Mouse (Mus musculus) forebrain, embryonic 13.5 days (tissue): ENCODE data around the gene Prph. TPM values are rescaled to one million over a fixed set of nuclear protein-coding genes. Genes with fewer than 3 reads are reported as not detected.
"Not testable (repeated sequence)": the region's sequence is repeated elsewhere in the genome, so short reads cannot be mapped to it uniquely, and the experiment has no call there.

Experiments
- ATAC-seq: fragments of 200-750 bp; cut with Nextera tagmentation; 2 replicates; pipeline ENCODE4 v1.8.0; 2017
- H3K27ac ChIP-seq: fragments of 300-500 bp; sonication (generic); 2 replicates; pipeline ENCODE4 v1.5.1; 2015; ENCODE audit warnings: inconsistent platforms, mild to moderate bottlenecking, moderate library complexity
- H3K27me3 ChIP-seq: fragments of 300-500 bp; sonication (generic); 2 replicates; pipeline ENCODE4 v1.6.1; 2015; ENCODE audit warnings: mild to moderate bottlenecking, inconsistent platforms
- H3K36me3 ChIP-seq: fragments of 300-500 bp; sonication (generic); 2 replicates; pipeline ENCODE4 v1.6.1; 2015; ENCODE audit warnings: mild to moderate bottlenecking, inconsistent platforms; ENCODE audit not compliant: poor library complexity, severe bottlenecking
- H3K4me1 ChIP-seq: fragments of 300-500 bp; sonication (generic); 2 replicates; pipeline ENCODE4 v1.6.1; 2015; ENCODE audit warnings: inconsistent platforms
- H3K4me2 ChIP-seq: fragments of 300-500 bp; sonication (generic); 2 replicates; pipeline ENCODE4 v1.6.1; 2015; ENCODE audit warnings: inconsistent platforms, mild to moderate bottlenecking, moderate library complexity
- H3K4me3 ChIP-seq: fragments of 300-500 bp; sonication (generic); 2 replicates; pipeline ENCODE4 v1.5.1; 2015; ENCODE audit warnings: mild to moderate bottlenecking, inconsistent platforms
- H3K9ac ChIP-seq: fragments of 300-500 bp; sonication (generic); 2 replicates; pipeline ENCODE4 v1.6.1; 2015; ENCODE audit warnings: mild to moderate bottlenecking, inconsistent platforms
- H3K9me3 ChIP-seq: fragments of 300-500 bp; sonication (generic); replicated peaks from 2 replicates; pipeline ENCODE4 v1.6.1; 2016; ENCODE audit warnings: inconsistent platforms
- WGBS: fragments of 180-500 bp; shearing (Covaris S2); methylation state at CpG from one replicate; pipeline ENCODE4 v1.1.7; 2015; 5-methylcytosine and 5-hydroxymethylcytosine counted together
- polyA plus RNA-seq: library from polyadenylated mRNA; unstranded; fragments of >200 nt; fragmentation: Nextera tagmentation; extraction: Ambion mirVana; gene quantifications from 2 replicates; pipeline ENCODE4 v1.2.1, GENCODE M21; 2015

Gene Prph
- polyA plus RNA-seq, 1 experiment from 2014 or later = 0.94 TPM

- no peak for ATAC-seq
- Histone ChIP-seq H3K9ac (no peak overlapping the region), H3K36me3 (peaks cover 33% of the 10 kb centered on the region), H3K9me3 (no peaks in the 10 kb centered on the region), H3K27me3 (no peaks in the 10 kb centered on the region), H3K27ac (no peak overlapping the region), H3K4me1 (peaks cover 31% of the 10 kb centered on the region), H3K4me2 (no peak overlapping the region), H3K4me3 (no peak overlapping the region)
- WGBS = 85% methylated on average over 4 of the region's 4 CpGs
These were observed 19.5 kb upstream of the Prph start for GRCm38 (mm10) chr15:99035431-99035830.

- WGBS = 79% methylated on average over 8 of the region's 8 CpGs
- no peak overlapping the region for H3K27ac ChIP-seq
- H3K36me3 ChIP-seq = peaks cover 33% of the 10 kb centered on the region
- no peaks in the 10 kb centered on the region for H3K9me3 ChIP-seq
- no peaks in the 10 kb centered on the region for H3K27me3 ChIP-seq
- H3K9ac ChIP-seq = no peak overlapping the region
- no peak overlapping the region for H3K4me3 ChIP-seq
- no peak overlapping the region for H3K4me2 ChIP-seq
- H3K4me1 ChIP-seq = peaks cover 35% of the 10 kb centered on the region
- no peak for ATAC-seq
These were observed 18.6 kb upstream of the Prph start for GRCm38 (mm10) chr15:99036249-99036905.

GRCm38 (mm10) chr15:99038025-99038424 lies 16.9 kb upstream of the Prph start:
- H3K9me3 ChIP-seq = no peaks in the 10 kb centered on the region
- 88% methylated on average over 1 of the region's 1 CpGs for WGBS
- H3K27ac ChIP-seq = no peak overlapping the region
- H3K4me2 ChIP-seq = no peak overlapping the region
- ATAC-seq = no peak
- peaks cover 33% of the 10 kb centered on the region for H3K36me3 ChIP-seq
- H3K27me3 ChIP-seq = no peaks in the 10 kb centered on the region
- H3K4me1 ChIP-seq = peaks cover 25% of the 10 kb centered on the region
- no peak overlapping the region for H3K4me3 ChIP-seq
- H3K9ac ChIP-seq = no peak overlapping the region

DNA sequence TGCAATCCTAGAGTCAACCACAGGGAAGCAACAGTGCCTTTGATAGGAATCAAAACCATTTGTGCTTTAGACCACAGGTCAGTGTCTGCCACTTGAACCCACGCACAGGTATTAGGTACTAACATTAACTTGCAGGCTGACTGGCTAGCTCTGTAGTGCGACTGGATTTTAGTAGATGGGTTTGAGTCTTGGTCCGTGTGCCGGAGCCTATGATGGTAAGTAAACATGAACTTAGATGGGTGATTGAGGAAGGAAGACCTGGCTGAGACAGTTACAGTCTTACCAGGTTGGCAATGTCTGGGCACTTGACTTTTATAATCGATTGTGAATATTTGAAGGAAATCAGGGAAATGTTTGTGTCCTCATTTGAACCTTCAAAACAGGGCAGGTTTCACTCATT lies 16.2 kb upstream of the Prph start:
- Histone ChIP-seq H3K36me3 (peaks cover 30% of the 10 kb centered on the region), H3K27me3 (no peaks in the 10 kb centered on the region), H3K4me1 (peaks cover 17% of the 10 kb centered on the region), H3K4me3 (no peak overlapping the region), H3K4me2 (no peak overlapping the region), H3K9me3 (no peaks in the 10 kb centered on the region), H3K27ac (no peak overlapping the region), H3K9ac (no peak overlapping the region)
- no peak for ATAC-seq
- WGBS = 94% methylated on average over 5 of the region's 5 CpGs

- Histone ChIP-seq H3K4me3 (no peak overlapping the region), H3K27ac (no peak overlapping the region), H3K4me2 (no peak overlapping the region), H3K4me1 (peaks cover 16% of the 10 kb centered on the region), H3K27me3 (no peaks in the 10 kb centered on the region), H3K9ac (no peak overlapping the region), H3K9me3 (no peaks in the 10 kb centered on the region), H3K36me3 (peaks cover 29% of the 10 kb centered on the region)
- WGBS = 86% methylated on average over 4 of the region's 4 CpGs
- no peak for ATAC-seq
These were observed 15.7 kb upstream of the Prph start for GRCm38 (mm10) chr15:99039306-99039705.

GRCm38 (mm10) chr15:99039996-99040919 lies 14.7 kb upstream of the Prph start:
- no peaks in the 10 kb centered on the region for H3K9me3 ChIP-seq
- H3K36me3 ChIP-seq = peaks cover 21% of the 10 kb centered on the region
- peaks cover 22% of the 10 kb centered on the region for H3K4me1 ChIP-seq
- no peak overlapping the region for H3K9ac ChIP-seq
- 72% methylated on average over 26 of the region's 26 CpGs for WGBS
- H3K27me3 ChIP-seq = no peaks in the 10 kb centered on the region
- H3K4me2 ChIP-seq = peak overlapping the region; percentile 39
- H3K27ac ChIP-seq = 0 out of 2 replicates have a peak overlapping the region, but pooled peaks have one; percentile 21
- H3K4me3 ChIP-seq = no peak overlapping the region
- ATAC-seq = no peak

DNA sequence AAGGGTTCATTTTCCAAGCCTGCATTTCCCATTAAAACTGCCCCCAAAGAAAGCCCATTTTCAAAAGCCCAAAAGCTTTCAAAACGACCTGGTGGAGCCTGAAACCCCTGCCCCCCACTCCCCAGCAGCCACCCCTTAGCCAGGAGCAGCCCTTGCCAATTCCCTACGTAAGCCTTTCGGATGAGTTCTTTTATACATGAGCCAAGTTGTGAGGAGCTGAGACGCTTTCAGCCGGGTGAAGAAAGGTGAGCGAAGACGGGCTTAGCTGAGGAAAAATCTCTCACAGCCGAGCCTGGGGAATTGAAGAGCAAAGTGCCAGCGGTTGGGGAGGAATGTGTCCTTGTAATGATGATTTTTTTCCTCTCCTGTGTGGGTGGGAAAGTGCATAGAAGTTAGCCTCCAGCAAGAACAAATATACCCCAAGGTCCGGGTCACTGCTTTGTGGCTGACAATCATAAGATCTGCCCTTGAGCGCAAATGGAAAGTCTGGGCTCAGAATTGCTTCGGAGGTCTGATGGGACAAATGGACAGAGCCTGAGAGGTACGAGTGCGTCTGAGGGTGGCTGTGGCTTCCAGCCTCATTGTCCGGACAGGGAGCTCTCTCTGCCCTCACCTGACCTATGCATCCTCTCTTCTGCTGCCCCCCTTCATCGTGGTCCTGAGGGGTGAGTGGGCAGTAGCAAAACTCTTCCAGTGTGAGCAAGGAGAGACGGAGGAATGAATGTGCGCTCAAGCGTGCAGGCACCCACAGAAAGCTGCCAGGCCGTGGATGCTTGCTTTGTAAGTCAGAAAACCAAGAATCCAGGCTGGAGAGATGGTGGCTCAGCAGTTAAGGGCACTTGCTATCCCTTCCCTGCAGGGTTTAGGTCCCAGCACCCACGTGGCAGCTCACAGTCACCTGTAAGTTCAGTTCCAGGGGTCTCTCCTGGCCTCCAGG lies 13.8 kb upstream of the Prph start:
- peak overlapping the region; percentile 68 for H3K27ac ChIP-seq

GRCm38 (mm10) chr15:99042334-99042733 lies 12.6 kb upstream of the Prph start:
- Histone ChIP-seq H3K9me3 (no peaks in the 10 kb centered on the region), H3K4me1 (peaks cover 22% of the 10 kb centered on the region), H3K9ac (no peak overlapping the region), H3K4me3 (no peak overlapping the region), H3K36me3 (peaks cover 5% of the 10 kb centered on the region), H3K27ac (no peak overlapping the region), H3K27me3 (no peaks in the 10 kb centered on the region), H3K4me2 (no peak overlapping the region)
- 80% methylated on average over 5 of the region's 5 CpGs for WGBS
- ATAC-seq = no peak

More for the DNA sequence above, 13.8 kb upstream of the Prph start:
- H3K36me3 ChIP-seq = peaks cover 12% of the 10 kb centered on the region
- no peak for ATAC-seq
- no peaks in the 10 kb centered on the region for H3K27me3 ChIP-seq
- peak overlapping the region; percentile 39 for H3K4me2 ChIP-seq
- H3K4me3 ChIP-seq = peak overlapping the region; percentile 2; the same call in 1 of the 2 replicates
- H3K9ac ChIP-seq = peak overlapping the region; percentile 22; the same call in 1 of the 2 replicates
- no peaks in the 10 kb centered on the region for H3K9me3 ChIP-seq
- 31% methylated on average over 21 of the region's 21 CpGs for WGBS
- peaks cover 22% of the 10 kb centered on the region for H3K4me1 ChIP-seq

DNA sequence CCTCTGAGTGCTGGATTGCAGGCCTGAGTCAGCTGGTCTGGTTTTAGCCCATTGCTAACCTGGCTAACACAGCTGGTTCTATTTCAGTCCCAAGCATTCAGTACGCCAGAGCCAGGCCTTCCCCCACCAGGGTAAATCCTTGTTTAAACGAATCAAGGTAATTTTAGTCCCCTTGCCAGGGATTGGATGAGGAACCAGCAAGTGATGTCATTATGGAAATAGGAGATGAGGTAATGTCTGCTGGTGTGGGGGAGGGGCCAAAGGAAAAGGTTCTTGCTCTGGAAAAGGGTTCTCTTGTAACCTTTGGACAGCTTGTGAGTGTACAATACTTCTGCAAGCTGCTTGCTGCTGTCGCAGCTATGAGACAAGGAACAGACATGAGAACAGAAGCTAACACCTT lies 10.1 kb upstream of the Prph start:
- H3K27ac ChIP-seq = no peak overlapping the region
- H3K9ac ChIP-seq = no peak overlapping the region
- H3K9me3 ChIP-seq = no peaks in the 10 kb centered on the region
- 31% methylated on average over 3 of the region's 3 CpGs for WGBS
- H3K36me3 ChIP-seq = no peaks in the 10 kb centered on the region
- H3K4me3 ChIP-seq = no peak overlapping the region
- ATAC-seq = no peak; the same call in 1 of the 2 replicates
- no peaks in the 10 kb centered on the region for H3K27me3 ChIP-seq
- H3K4me1 ChIP-seq = peaks cover 22% of the 10 kb centered on the region
- no peak overlapping the region for H3K4me2 ChIP-seq

- H3K36me3 ChIP-seq, H3K27me3 ChIP-seq, H3K9me3 ChIP-seq, H3K27ac ChIP-seq, H3K4me2 ChIP-seq, H3K9ac ChIP-seq, ATAC-seq, H3K4me3 ChIP-seq: not testable (repeated sequence)
- peaks cover 17% of the 10 kb centered on the region for H3K4me1 ChIP-seq
- WGBS = 79% methylated on average over 6 of the region's 6 CpGs
These were observed 9.2 kb upstream of the Prph start for GRCm38 (mm10) chr15:99045734-99046133.

GRCm38 (mm10) chr15:99049473-99050253 lies 5.3 kb upstream of the Prph start:
- no peak overlapping the region for H3K4me2 ChIP-seq
- H3K9me3 ChIP-seq = no peaks in the 10 kb centered on the region
- H3K4me1 ChIP-seq = peaks cover 23% of the 10 kb centered on the region
- no peak for ATAC-seq
- peaks cover 28% of the 10 kb centered on the region for H3K27me3 ChIP-seq
- WGBS = 33% methylated on average over 13 of the region's 13 CpGs
- H3K9ac ChIP-seq = no peak overlapping the region
- H3K27ac ChIP-seq = no peak overlapping the region
- H3K36me3 ChIP-seq = no peaks in the 10 kb centered on the region
- H3K4me3 ChIP-seq = no peak overlapping the region
